Mouse (Mus musculus) E14TG2a.4 (cell line): ENCODE measurements around the gene Foxp1.

Experiments used
- CTCF ChIP-seq: conservative IDR thresholded peaks from 2 replicates; pipeline ENCODE4 v1.5.1; 2014; ENCODE audit warnings: low read length
- NANOG ChIP-seq: IDR thresholded peaks from 2 replicates; pipeline ENCODE4 v1.6.1; 2014; ENCODE audit warnings: borderline replicate concordance, low read length, mixed read lengths
- POU5F1 ChIP-seq: IDR thresholded peaks from 2 replicates; pipeline ENCODE4 v1.6.1; 2014; ENCODE audit warnings: low read length, borderline replicate concordance

- no peak for TF ChIP-seq CTCF
- TF ChIP-seq NANOG: no peak
- TF ChIP-seq POU5F1: no peak
Measured at GRCm38 (mm10) chr6:99176216-99176615, 346.3 kb downstream of the Foxp1 start.
